Mouse (Mus musculus) liver, embryonic 14.5 days (tissue): ENCODE results near the gene Ints2. TPM values are rescaled to one million over a fixed set of nuclear protein-coding genes. Genes with fewer than 3 reads are reported as not detected.

Experiments used
- ATAC-seq: fragments of 200-750 bp; cut with Nextera tagmentation; 2 replicates; pipeline ENCODE4 v1.8.0; 2017; ENCODE audit warnings: moderate number of reproducible peaks, mild to moderate bottlenecking, moderate library complexity; ENCODE audit not compliant: insufficient read depth
- DNase-seq, 3 experiments: peaks; one replicate each; pipeline ENCODE4 v3.0.0-alpha.2; 2012 to 2013; ENCODE audit warnings: low read depth in 3 of 3, low spot score in 3 of 3
- H3K27ac ChIP-seq: fragments of 300-500 bp; sonication (generic); 2 replicates; pipeline ENCODE4 v1.5.1; 2014; ENCODE audit warnings: moderate library complexity, mild to moderate bottlenecking, control low read depth, inconsistent platforms
- H3K27me3 ChIP-seq: fragments of 300-500 bp; sonication (generic); 2 replicates; pipeline ENCODE4 v1.6.1; 2014; ENCODE audit warnings: mild to moderate bottlenecking, low read length, moderate library complexity; ENCODE audit not compliant: control insufficient read depth, insufficient read depth
- H3K36me3 ChIP-seq: fragments of 300-500 bp; sonication (generic); replicated peaks from 2 replicates; pipeline ENCODE4 v1.6.1; 2014; ENCODE audit warnings: low read depth; ENCODE audit not compliant: control insufficient read depth, insufficient read depth
- H3K4me1 ChIP-seq, 2 experiments: fragments of 200-500 bp in 1 of 2; fragments of 300-500 bp in 1 of 2; sonication (generic) in 1 of 2; replicated peaks; 2 replicates each; pipeline ENCODE4 v1.6.1; 2012 to 2014; ENCODE audit warnings: antibody characterized with exemption in 1 of 2, inconsistent platforms in 1 of 2, low read length in 1 of 2; ENCODE audit not compliant: control insufficient read depth in 2 of 2, insufficient read depth in 2 of 2
- H3K4me2 ChIP-seq: fragments of 300-500 bp; sonication (generic); 2 replicates; pipeline ENCODE4 v1.6.1; 2014; ENCODE audit warnings: low read depth, mild to moderate bottlenecking, control low read depth, moderate library complexity
- H3K4me3 ChIP-seq, 2 experiments: fragments of 200-500 bp in 1 of 2; fragments of 300-500 bp in 1 of 2; sonication (generic) in 1 of 2; 2 replicates each; pipeline ENCODE4 v1.5.1; 2012 to 2014; ENCODE audit warnings: low read depth in 2 of 2, low read length in 2 of 2, mild to moderate bottlenecking in 2 of 2, control low read depth in 1 of 2, inconsistent platforms in 1 of 2, moderate library complexity in 1 of 2; ENCODE audit not compliant: insufficient read depth in 1 of 2
- H3K9ac ChIP-seq: fragments of 300-500 bp; sonication (generic); replicated peaks from 2 replicates; pipeline ENCODE4 v1.6.1; 2014; ENCODE audit warnings: mild to moderate bottlenecking, control low read depth, moderate library complexity
- H3K9me3 ChIP-seq: fragments of 300-500 bp; sonication (generic); 2 replicates; pipeline ENCODE4 v1.6.1; 2016; ENCODE audit warnings: low read length, mixed read lengths; ENCODE audit not compliant: control insufficient read depth
- CTCF ChIP-seq: IDR thresholded peaks from 2 replicates; pipeline ENCODE4 v1.5.1; 2016; ENCODE audit warnings: antibody characterized with exemption, low read depth, control low read depth
- EP300 ChIP-seq: IDR thresholded peaks from 2 replicates; pipeline ENCODE4 v1.6.1; 2016; ENCODE audit warnings: antibody characterized with exemption, low read depth
- WGBS: fragments of 180-500 bp; shearing (Covaris S2); extraction: QIAGEN DNeasy Blood & Tissue Kit; methylation state at CpG from one replicate; pipeline ENCODE4 v1.1.7; 2014; ENCODE audit not compliant: insufficient replicate concordance; 5-methylcytosine and 5-hydroxymethylcytosine counted together
- polyA plus RNA-seq, 2 experiments: library from polyadenylated mRNA; depleted of rRNA in 1 of 2; stranded (reverse) in 1 of 2; unstranded in 1 of 2; fragments of >200 nt; fragmentation: Nextera tagmentation in 1 of 2; extraction: Ambion mirVana in 1 of 2; gene quantifications; 2 replicates each; pipeline versions ENCODE4 v1.2.1 to v1.2.3; 2012 to 2014

Ints2 gene
- polyA plus RNA-seq, 2 experiments: 7.5 to 12.0 TPM

GRCm38 (mm10) chr11:86257054-86257453 is 321 bp downstream of the Ints2 start:
- Histone ChIP-seq H3K27ac (peak overlapping the region; percentile 58), H3K4me3 (peak overlapping the region; percentile 85 to 92), H3K4me1 (peaks cover 0 to 3% of the 10 kb centered on the region in 2 experiments; a peak in 1 of 4 replicates), H3K4me2 (peak overlapping the region; percentile 80), H3K27me3 (no peaks in the 10 kb centered on the region), H3K9me3 (no peaks in the 10 kb centered on the region), H3K9ac (peak overlapping the region; percentile 85), H3K36me3 (no peaks in the 10 kb centered on the region)
- TF ChIP-seq EP300 (no peak), CTCF (no peak)
- WGBS: under 1% methylated on average over 22 of the region's 22 CpGs
- peak in 1 of 3 experiments; percentile 4 for DNase-seq
- ATAC-seq: peak; percentile 67

- WGBS: 40% methylated on average over 1 of the region's 1 CpGs
- Histone ChIP-seq H3K4me1 (peaks cover 0 to 3% of the 10 kb centered on the region in 2 experiments; a peak in 1 of 4 replicates), H3K4me2 (no peak overlapping the region), H3K9me3 (no peaks in the 10 kb centered on the region), H3K36me3 (peaks cover 3% of the 10 kb centered on the region; the same call in 1 of the 2 replicates), H3K27me3 (no peaks in the 10 kb centered on the region), H3K9ac (no peak overlapping the region), H3K4me3 (no peak overlapping the region), H3K27ac (no peak overlapping the region)
- TF ChIP-seq CTCF (no peak), EP300 (no peak)
- no peak for ATAC-seq
- DNase-seq: no peak
Observed at GRCm38 (mm10) chr11:86253342-86253741, 4.0 kb downstream of the Ints2 start.

GRCm38 (mm10) chr11:86232446-86232845 is 24.9 kb downstream of the Ints2 start:
- DNase-seq (no peak), ATAC-seq (no peak)
- H3K27ac ChIP-seq: no peak overlapping the region
- whole genome bisulfite sequencing: 62% methylated on average over 4 of the region's 4 CpGs
- TF ChIP-seq EP300 (no peak), CTCF (no peak)
- H3K9me3 ChIP-seq: no peaks in the 10 kb centered on the region
- H3K4me3 ChIP-seq: no peak overlapping the region
- H3K27me3 ChIP-seq: no peaks in the 10 kb centered on the region
- H3K36me3 ChIP-seq: peaks cover 18% of the 10 kb centered on the region
- no peak overlapping the region for H3K4me2 ChIP-seq
- H3K9ac ChIP-seq: no peak overlapping the region
- H3K4me1 ChIP-seq: no peaks in the 10 kb centered on the region

GRCm38 (mm10) chr11:86231781-86232350 is 25.5 kb downstream of the Ints2 start:
- Histone ChIP-seq H3K36me3 (peaks cover 18% of the 10 kb centered on the region), H3K4me1 (no peaks in the 10 kb centered on the region), H3K27me3 (no peaks in the 10 kb centered on the region), H3K9ac (no peak overlapping the region), H3K4me3 (no peak overlapping the region), H3K27ac (no peak overlapping the region), H3K9me3 (no peaks in the 10 kb centered on the region), H3K4me2 (no peak overlapping the region)
- TF ChIP-seq CTCF (no peak), EP300 (no peak)
- no peak for DNase-seq
- no peak for ATAC-seq
- WGBS: 89% methylated on average over 13 of the region's 13 CpGs

GRCm38 (mm10) chr11:86226646-86227180 is 30.7 kb downstream of the Ints2 start:
- peaks cover 23% of the 10 kb centered on the region for H3K36me3 ChIP-seq
- no peaks in the 10 kb centered on the region for H3K4me1 ChIP-seq
- DNase-seq (no peak), ATAC-seq (no peak)
- no peak overlapping the region for H3K4me2 ChIP-seq
- no peak overlapping the region for H3K9ac ChIP-seq
- H3K27me3 ChIP-seq: no peaks in the 10 kb centered on the region
- no peak overlapping the region for H3K4me3 ChIP-seq
- no peak overlapping the region for H3K27ac ChIP-seq
- no peaks in the 10 kb centered on the region for H3K9me3 ChIP-seq
- WGBS: 76% methylated on average over 8 of the region's 8 CpGs
- TF ChIP-seq CTCF: no peak
- TF ChIP-seq EP300: no peak
